Mouse (Mus musculus) embryonic facial prominence, embryonic 14.5 days (tissue): ENCODE data around the gene Tyrobp. TPM values are rescaled to one million over a fixed set of nuclear protein-coding genes. Genes with fewer than 3 reads are reported as not detected.

Experiments
- ATAC-seq: fragments of 200-750 bp; cut with Nextera tagmentation; 2 replicates; pipeline ENCODE4 v1.8.0; 2017; ENCODE audit warnings: low read depth, moderate number of reproducible peaks, moderate TSS enrichment
- DNase-seq: peaks from one replicate; pipeline ENCODE4 v3.0.0-alpha.2; 2015; ENCODE audit warnings: low spot score
- H3K27ac ChIP-seq: fragments of 300-500 bp; sonication (generic); replicated peaks from 2 replicates; pipeline ENCODE4 v1.5.1; 2014; ENCODE audit warnings: low read depth, mild to moderate bottlenecking, low read length, moderate library complexity
- H3K27me3 ChIP-seq: fragments of 300-500 bp; sonication (generic); replicated peaks from 2 replicates; pipeline ENCODE4 v1.6.1; 2014; ENCODE audit warnings: low read length; ENCODE audit not compliant: control insufficient read depth, insufficient read depth
- H3K36me3 ChIP-seq: fragments of 300-500 bp; sonication (generic); 2 replicates; pipeline ENCODE4 v1.6.1; 2014; ENCODE audit warnings: low read length, mixed read lengths; ENCODE audit not compliant: control insufficient read depth, insufficient read depth
- H3K4me1 ChIP-seq: fragments of 300-500 bp; sonication (generic); 2 replicates; pipeline ENCODE4 v1.6.1; 2014; ENCODE audit warnings: antibody characterized with exemption, low read length; ENCODE audit not compliant: control insufficient read depth, insufficient read depth
- H3K4me2 ChIP-seq: fragments of 300-500 bp; sonication (generic); 2 replicates; pipeline ENCODE4 v1.6.1; 2014; ENCODE audit warnings: low read depth, mild to moderate bottlenecking, low read length, moderate library complexity, mixed read lengths
- H3K4me3 ChIP-seq: fragments of 300-500 bp; sonication (generic); 2 replicates; pipeline ENCODE4 v1.5.1; 2014; ENCODE audit warnings: low read depth, mild to moderate bottlenecking, low read length
- H3K9ac ChIP-seq: fragments of 300-500 bp; sonication (generic); 2 replicates; pipeline ENCODE4 v1.6.1; 2014; ENCODE audit warnings: low read depth, mild to moderate bottlenecking, low read length, moderate library complexity, mixed read lengths
- H3K9me3 ChIP-seq: fragments of 300-500 bp; sonication (generic); 2 replicates; pipeline ENCODE4 v1.6.1; 2016; ENCODE audit warnings: low read length; ENCODE audit not compliant: control insufficient read depth
- WGBS: fragments of 180-500 bp; shearing (Covaris S2); extraction: QIAGEN DNeasy Blood & Tissue Kit; methylation state at CpG from one replicate; pipeline ENCODE4 v1.1.7; 2014; 5-methylcytosine and 5-hydroxymethylcytosine counted together
- polyA plus RNA-seq: library from polyadenylated mRNA; unstranded; fragments of >200 nt; fragmentation: Nextera tagmentation; extraction: Ambion mirVana; gene quantifications from 2 replicates; pipeline ENCODE4 v1.2.1, GENCODE M21; 2014

The Tyrobp gene
- polyA plus RNA-seq, 1 experiment from 2014 or later: 97.0 TPM

DNA sequence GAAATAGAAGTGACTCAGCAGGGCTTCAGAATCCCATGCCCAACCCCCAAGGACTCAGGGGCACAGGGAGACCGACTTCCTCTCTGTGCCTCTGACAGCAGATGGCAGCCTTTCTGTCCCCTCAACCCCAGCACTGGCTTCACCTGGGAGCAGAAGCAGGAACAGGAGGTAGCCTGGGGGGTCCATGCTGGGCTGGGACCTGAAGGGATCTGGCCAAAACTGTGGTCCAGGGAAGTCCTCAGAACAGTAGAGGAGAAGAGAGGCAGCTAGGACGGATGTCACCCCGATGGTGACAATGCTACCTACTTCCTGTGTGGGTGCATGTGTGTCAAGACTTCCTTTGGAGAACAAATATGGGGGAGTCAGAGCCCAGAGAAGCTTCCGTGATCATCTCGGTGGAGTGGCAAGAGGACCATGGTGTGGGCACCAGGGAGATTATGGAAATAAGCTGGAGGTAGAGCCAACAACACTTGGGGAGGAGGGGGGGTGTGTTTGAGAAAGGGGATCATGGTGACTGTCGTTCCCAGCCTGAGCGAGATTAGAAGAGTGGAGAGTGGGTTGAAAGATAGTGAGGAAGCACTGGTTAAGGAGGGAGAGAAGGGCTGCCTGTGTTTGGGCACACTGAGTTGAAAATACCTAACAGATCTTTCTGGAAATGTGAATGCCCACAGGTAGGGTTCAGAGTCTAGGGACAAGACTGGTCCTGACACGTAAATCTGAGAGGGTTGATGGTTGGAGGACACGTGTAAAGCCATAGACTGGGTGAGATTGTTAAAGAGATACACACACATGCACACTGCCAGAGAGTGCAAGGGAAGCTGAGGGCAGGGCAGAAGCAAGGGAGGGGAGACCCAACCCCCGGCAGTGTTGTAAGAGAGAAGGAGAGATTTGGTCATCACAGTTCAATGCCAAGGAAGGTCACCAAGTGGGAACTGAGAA lies 6.3 kb downstream of the Tyrobp start, which contains the start of gene Hcst:
TSS of gene Hcst (minus strand) at position 294 of the 939 bp plus-strand sequence.
- Histone ChIP-seq H3K9ac (no peak within 1 kb of the TSS), H3K4me1 (no peaks in the 10 kb centered on the region), H3K36me3 (no peaks in the 10 kb centered on the region), H3K4me2 (no peak within 1 kb of the TSS), H3K27me3 (no peaks in the 10 kb centered on the region; the same call in 1 of the 2 replicates), H3K9me3 (peaks cover 7% of the 10 kb centered on the region; the same call in 1 of the 2 replicates), H3K27ac (no peak within 1 kb of the TSS), H3K4me3 (no peak within 1 kb of the TSS)
- DNase-seq: no peak
- ATAC-seq: no peak
- WGBS: 70% methylated on average over 10 of the region's 10 CpGs

DNA sequence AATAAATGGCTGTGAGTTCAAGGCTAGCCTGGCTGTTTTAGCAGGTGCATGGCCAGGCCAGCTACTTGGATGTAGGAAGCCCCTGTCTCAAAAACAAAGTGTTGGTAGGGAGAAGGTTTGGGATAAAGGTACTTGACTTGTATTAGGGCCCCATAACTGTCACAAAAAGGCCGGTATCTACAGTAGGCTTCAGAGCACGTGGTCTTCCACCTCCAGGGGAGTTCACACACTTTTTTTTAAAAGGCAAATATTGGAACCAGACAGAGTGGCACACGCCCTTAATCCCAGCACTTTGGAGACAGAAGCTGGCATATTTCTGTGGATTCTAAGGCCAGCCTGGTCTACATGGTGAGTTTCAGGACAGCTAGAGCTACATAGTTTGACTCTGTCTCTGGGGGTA lies 7.1 kb downstream of the Tyrobp start:
- no peak overlapping the region for H3K4me2 ChIP-seq
- H3K9me3 ChIP-seq: peaks cover 7% of the 10 kb centered on the region; the same call in 1 of the 2 replicates
- peaks cover 4% of the 10 kb centered on the region; the same call in 1 of the 2 replicates for H3K36me3 ChIP-seq
- no peak for ATAC-seq
- no peaks in the 10 kb centered on the region for H3K4me1 ChIP-seq
- H3K9ac ChIP-seq: no peak overlapping the region
- H3K27ac ChIP-seq: no peak overlapping the region
- no peaks in the 10 kb centered on the region; the same call in 1 of the 2 replicates for H3K27me3 ChIP-seq
- H3K4me3 ChIP-seq: no peak overlapping the region
- DNase-seq: no peak
- 73% methylated on average over 3 of the region's 3 CpGs for WGBS

DNA sequence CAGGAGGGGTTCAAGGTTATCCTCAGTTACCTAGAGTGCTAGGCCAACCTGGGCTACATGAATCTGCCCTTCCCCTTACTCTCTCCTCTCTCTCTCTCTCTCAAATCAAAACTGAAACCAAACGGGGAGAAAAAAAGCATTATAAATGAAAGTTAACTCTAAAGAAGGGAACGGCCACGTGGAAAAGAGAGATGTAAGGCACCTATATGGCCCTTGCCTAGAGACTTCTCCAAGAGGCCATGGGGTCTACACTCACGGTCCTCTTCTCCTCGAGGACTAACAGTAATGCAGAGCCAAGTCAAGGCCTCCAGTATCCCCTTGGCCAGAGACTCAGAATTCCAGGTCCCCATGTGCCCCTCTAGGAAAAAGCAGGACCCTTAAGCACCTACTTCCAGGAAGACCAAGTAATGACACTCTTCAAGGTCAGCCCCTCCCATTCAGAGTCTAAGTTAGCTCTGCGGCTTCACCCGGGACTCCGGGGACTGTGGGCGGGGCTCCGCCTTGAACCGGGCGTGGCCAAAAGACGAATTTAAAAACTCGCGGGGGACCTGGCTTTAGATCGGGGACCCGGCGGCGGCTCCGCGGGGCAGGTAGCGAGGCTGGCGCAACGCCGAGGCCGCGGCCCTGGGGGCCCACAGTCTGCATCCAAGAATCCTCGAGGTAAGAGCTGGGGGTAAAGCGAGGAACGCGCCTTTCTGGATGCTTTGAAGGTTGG lies 7.8 kb downstream of the Tyrobp start, which contains the start of gene Nfkbid:
TSS of gene Nfkbid (plus strand) at position 558 of the 715 bp plus-strand sequence.
- no peak within 1 kb of the TSS; the same call in 1 of the 2 replicates for H3K27ac ChIP-seq
- peak within 1 kb of the TSS; percentile 95 for H3K4me2 ChIP-seq
- no peaks in the 10 kb centered on the region for H3K4me1 ChIP-seq
- no peaks in the 10 kb centered on the region; the same call in 1 of the 2 replicates for H3K27me3 ChIP-seq
- 8% methylated on average over 31 of the region's 31 CpGs for WGBS
- H3K9me3 ChIP-seq: peaks cover 7% of the 10 kb centered on the region; the same call in 1 of the 2 replicates
- ATAC-seq: peak; percentile 20; the same call in 1 of the 2 replicates
- peak within 1 kb of the TSS; percentile 56 for H3K4me3 ChIP-seq
- peaks cover 10% of the 10 kb centered on the region; the same call in 1 of the 2 replicates for H3K36me3 ChIP-seq
- peak within 1 kb of the TSS; percentile 66 for H3K9ac ChIP-seq
- peak; percentile 42 for DNase-seq

DNA sequence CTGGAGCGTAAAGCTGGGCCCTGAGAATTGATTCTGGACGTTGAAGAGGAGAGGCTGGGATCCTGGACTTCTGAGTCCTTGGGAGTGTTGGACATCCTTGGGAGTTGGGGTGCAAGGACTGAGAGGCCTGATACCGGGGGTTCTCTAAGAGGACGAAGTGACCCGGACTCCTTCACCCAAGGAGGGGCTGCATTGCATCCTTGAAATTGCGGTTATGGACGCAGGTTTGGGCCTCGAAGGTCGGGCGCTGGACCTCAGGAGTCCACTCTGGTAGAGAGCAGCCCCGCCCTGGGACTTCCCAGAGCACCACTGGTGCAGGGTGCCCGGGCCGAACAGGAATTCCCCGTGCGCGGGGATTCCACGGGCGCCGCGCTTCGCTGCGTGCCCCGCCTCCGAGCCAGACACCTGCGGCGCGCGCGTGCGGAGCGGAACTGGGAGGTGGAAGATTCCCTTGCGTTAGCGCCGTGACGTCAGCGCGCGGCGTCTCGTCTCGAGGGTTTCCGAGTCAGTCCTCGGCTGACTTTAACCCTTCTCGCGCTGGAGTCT lies 8.4 kb downstream of the Tyrobp start:
- DNase-seq: peak; percentile 94
- WGBS: under 1% methylated on average over 32 of the region's 45 CpGs
- no peak overlapping the region; the same call in 1 of the 2 replicates for H3K27ac ChIP-seq
- peaks cover 7% of the 10 kb centered on the region; the same call in 1 of the 2 replicates for H3K9me3 ChIP-seq
- peak overlapping the region; percentile 66 for H3K9ac ChIP-seq
- ATAC-seq: peak; percentile 88
- no peaks in the 10 kb centered on the region; the same call in 1 of the 2 replicates for H3K27me3 ChIP-seq
- no peaks in the 10 kb centered on the region for H3K4me1 ChIP-seq
- H3K36me3 ChIP-seq: peaks cover 17% of the 10 kb centered on the region; the same call in 1 of the 2 replicates
- H3K4me2 ChIP-seq: peak overlapping the region; percentile 95
- H3K4me3 ChIP-seq: peak overlapping the region; percentile 56

DNA sequence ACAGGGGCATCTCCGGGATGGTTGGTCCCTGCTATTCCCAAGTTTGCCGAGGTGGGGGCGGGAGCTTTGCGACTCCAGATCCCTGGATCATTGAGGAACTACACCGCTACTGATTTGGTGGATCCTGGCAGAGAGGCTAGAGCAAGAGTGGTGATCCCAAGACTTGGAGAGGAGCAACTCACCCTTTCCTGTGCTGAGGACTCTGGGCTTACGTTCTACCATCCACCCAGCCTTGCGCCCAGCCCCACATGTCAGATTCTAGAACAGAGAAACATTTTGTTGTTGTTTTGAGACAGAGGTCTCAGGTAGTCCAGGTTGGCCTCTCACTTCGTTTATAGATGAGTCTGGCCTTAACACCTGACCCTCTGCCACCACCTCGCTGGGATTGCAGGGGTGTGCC lies 9.0 kb downstream of the Tyrobp start:
- 10% methylated on average over 9 of the region's 9 CpGs for WGBS
- Histone ChIP-seq H3K9me3 (peaks cover 7% of the 10 kb centered on the region; the same call in 1 of the 2 replicates), H3K4me3 (peak overlapping the region; percentile 56), H3K27me3 (no peaks in the 10 kb centered on the region; the same call in 1 of the 2 replicates), H3K36me3 (peaks cover 22% of the 10 kb centered on the region; the same call in 1 of the 2 replicates), H3K27ac (no peak overlapping the region; the same call in 1 of the 2 replicates), H3K4me2 (peak overlapping the region; percentile 95), H3K9ac (peak overlapping the region; percentile 66), H3K4me1 (no peaks in the 10 kb centered on the region)
- no peak for DNase-seq
- ATAC-seq: no peak; the same call in 1 of the 2 replicates

DNA sequence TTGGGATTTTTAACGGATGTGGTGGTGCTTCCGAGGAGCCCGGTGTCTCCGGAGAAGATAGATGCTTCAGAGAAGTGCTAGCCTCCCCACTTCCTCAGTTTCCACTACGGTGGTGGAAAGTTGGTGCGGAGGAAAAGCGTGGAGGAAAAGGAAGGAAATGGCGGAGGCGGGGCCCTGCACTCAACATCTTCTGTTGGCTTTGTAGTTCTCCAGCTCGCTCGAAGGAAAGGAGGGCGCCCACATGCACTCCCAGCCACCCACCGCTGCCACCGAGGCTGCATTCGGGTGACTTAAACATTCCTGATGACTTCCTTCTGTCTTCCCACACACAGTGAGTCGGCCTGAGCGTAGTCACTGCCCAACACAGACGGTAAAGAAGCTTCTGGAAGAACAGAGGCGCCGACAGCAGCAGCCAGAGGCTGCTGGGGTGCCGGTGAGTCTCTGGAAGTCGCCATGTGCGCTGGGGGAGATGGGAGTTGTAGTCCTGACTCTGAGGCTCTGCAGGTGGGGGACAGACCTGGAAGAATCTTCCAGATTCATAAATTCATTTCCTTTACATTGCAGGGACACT lies 9.6 kb downstream of the Tyrobp start:
- no peaks in the 10 kb centered on the region; the same call in 1 of the 2 replicates for H3K27me3 ChIP-seq
- peak overlapping the region; percentile 66 for H3K9ac ChIP-seq

DNA sequence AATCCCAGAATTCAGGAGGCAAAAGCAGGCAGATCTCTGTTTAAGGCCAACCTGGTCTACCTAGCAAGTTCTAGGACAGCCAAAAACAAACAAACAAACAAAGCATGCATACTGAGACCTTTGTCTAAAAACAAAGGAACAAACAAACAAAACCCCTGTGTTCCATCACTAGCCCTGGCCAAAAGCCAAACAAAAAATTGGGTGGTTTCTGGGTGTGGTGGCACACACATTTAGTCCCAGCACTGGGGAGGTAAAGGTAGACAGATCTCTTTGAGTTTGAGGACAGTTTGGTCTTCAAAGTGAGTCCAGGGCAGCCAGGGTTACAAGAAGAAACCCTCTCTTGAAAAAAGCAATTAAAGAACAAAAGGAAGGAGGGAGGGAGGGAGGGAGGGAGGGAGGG lies 15.8 kb downstream of the Tyrobp start:
- Histone ChIP-seq H3K27me3 (no peaks in the 10 kb centered on the region), H3K4me3 (no peak overlapping the region), H3K9me3 (no peaks in the 10 kb centered on the region), H3K27ac (no peak overlapping the region), H3K36me3 (peaks cover 22% of the 10 kb centered on the region; the same call in 1 of the 2 replicates), H3K4me1 (no peaks in the 10 kb centered on the region), H3K9ac (no peak overlapping the region), H3K4me2 (no peak overlapping the region)
- ATAC-seq (no peak), DNase-seq (no peak)

More for the DNA sequence above, 9.6 kb downstream of the Tyrobp start:
- ATAC-seq: no peak
- H3K4me3 ChIP-seq: peak overlapping the region; percentile 56
- H3K9me3 ChIP-seq: peaks cover 7% of the 10 kb centered on the region; the same call in 1 of the 2 replicates
- peak overlapping the region; percentile 95 for H3K4me2 ChIP-seq
- H3K27ac ChIP-seq: 0 out of 2 replicates have a peak overlapping the region, but pooled peaks have one; percentile 15
- WGBS: 38% methylated on average over 23 of the region's 23 CpGs
- no peaks in the 10 kb centered on the region for H3K4me1 ChIP-seq
- no peak for DNase-seq
- H3K36me3 ChIP-seq: peaks cover 22% of the 10 kb centered on the region; the same call in 1 of the 2 replicates
